Mouse (Mus musculus): ENCODE measurements around the gene Myh7.
"Not testable (repeated sequence)": the region's sequence is repeated elsewhere in the genome, so short reads cannot be mapped to it uniquely, and the experiment has no call there.

Myh7 gene

DNA sequence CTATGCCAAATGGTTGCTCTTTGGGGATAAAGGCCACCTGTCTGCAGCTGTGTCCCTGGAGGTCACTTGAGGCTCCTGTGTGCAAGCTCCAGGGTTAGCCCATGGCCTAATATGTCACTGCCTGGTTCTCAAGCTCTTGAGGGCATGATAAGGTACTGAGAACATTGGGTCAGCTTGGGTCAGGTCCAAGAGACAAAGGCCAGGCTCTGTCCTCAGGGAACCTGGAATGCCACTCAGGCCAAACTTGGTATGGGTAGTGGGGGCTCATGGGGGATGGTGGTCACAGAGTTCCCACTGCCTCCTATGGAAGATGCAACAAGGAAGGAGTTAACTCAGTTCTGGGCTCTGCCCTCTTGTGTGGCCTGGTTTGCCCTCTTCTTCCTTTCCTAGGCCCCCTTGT lies 26.1 kb downstream of the Myh7 start:
- DNase-seq (ENCODE audit: low read depth, low spot score): no peak

GRCm38 (mm10) chr14:54967874-54968273 lies 26.6 kb downstream of the Myh7 start:
- no peak for DNase-seq (ENCODE audit: low read depth, low spot score)

GRCm38 (mm10) chr14:54966320-54966977 lies 28.0 kb downstream of the Myh7 start, which contains the start of gene Myh6:
Gene Myh6, minus strand, starts transcription at chr14:54966927.
- no peak for DNase-seq (ENCODE audit: low read depth, low spot score)

DNA sequence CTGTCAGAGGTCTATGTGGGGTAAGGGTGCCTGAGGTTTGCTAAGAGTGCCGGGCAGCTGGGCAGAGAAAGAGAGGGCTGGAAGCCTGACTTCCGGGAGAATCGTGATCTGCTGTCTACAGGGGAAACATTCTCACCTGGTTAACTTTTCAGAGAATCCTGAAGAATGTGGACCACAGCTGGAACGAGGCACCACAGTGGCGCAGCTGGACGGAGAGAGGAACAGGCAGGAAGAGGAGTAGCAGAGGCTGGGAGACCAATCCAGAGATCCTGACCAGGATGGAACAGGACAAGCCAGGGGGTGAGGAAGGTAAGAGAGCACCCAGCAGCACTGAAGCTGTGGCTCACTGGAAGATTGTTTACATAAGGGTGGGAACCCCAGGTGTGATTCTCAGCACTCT lies 28.8 kb downstream of the Myh7 start:
- no peak for DNase-seq (ENCODE audit: low read depth, low spot score)

- no peak for DNase-seq (ENCODE audit: low read depth, low spot score)
Measured at GRCm38 (mm10) chr14:54965044-54965443, 29.4 kb downstream of the Myh7 start.

- DNase-seq (ENCODE audit: low read depth, low spot score): no peak
Measured at GRCm38 (mm10) chr14:54963727-54964126, 30.7 kb downstream of the Myh7 start.

DNA sequence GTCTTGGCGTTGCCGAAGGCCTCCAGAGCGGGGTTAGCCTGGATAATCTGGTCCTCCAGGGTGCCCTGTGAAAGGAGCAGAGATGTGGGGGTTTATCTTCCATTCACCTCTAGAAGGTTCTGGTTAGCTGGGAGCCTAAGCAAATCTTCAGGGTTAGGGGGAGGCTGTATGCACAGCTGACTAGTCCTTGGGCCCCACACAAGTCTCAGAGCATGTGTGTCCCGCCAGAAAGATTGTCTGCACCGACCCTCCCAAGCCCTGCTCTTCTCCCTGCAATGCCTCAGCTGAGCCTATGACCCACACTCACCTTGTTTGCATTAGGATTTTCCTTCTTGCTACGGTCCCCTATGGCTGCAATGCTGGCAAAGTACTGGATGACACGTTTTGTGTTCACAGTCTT lies 31.7 kb downstream of the Myh7 start:
- DNase-seq (ENCODE audit: low read depth, low spot score): no peak

DNA sequence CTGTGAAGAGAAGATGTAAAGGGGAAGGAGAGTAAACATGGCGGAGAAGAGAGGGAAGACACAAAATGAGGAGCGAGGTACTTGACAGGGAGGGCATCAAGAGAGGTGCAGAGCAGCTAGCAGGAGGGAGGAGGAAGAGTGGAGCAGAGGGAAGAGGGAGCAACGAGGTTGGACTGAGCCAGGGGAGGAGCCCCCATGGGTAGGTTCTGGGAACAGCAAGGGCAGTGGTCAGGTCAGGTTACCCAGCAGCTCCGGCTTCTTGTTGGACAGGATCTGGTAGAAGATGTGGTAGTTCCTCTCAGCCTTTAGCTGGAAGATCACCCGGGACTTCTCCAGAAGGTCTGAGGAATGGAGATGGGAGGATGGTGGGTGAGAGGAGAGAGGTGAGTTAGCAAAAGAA lies 32.9 kb downstream of the Myh7 start:
- DNase-seq (ENCODE audit: low read depth, low spot score): no peak

DNA sequence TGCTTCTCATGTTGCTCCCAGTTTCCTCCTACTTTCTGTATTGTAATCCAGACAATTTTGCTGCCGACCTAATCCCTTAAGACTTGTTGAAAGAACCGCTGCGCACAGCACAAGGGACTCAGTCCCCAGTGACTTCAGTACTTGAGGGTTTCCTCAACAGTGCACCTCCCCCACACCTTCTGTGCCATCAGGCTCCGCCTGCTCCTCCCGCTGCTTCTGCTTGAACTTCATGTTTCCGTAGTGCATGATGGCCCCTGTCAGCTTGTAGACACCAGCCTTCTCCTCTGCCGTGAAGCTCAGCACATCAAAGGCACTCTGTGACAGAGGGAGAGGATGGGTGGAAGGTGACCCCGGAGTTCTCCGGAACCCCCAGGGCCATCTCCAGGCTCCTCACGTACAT lies 33.7 kb downstream of the Myh7 start:
- no peak for DNase-seq (ENCODE audit: low read depth, low spot score)

GRCm38 (mm10) chr14:54959853-54960613 lies 34.4 kb downstream of the Myh7 start:
- not testable (repeated sequence) for DNase-seq (ENCODE audit: low read depth, low spot score)

- no peak for DNase-seq (ENCODE audit: low read depth, low spot score)
Measured at GRCm38 (mm10) chr14:54959197-54959596, 35.2 kb downstream of the Myh7 start.

DNA sequence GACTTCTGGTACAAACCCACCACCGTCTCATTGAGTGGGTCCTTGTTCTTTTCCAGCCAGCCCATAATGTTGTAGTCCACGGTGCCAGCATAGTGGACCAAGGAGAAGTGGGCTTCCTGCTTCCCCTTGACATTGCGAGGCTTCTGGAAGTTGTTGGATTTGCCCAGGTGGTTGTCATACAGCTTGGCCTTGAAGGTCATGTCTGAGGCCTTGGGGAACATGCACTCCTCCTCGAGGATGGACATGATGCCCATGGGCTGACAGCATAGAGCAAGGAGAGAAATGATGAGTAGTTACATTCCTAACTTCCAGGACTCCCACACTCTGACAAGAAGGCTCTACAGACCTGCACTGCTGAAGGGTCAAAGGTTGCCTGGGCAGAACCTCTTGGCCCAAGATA lies 35.9 kb downstream of the Myh7 start:
- no peak for DNase-seq (ENCODE audit: low read depth, low spot score)

- DNase-seq (ENCODE audit: low read depth, low spot score): peak; percentile 90
Measured at GRCm38 (mm10) chr14:54956533-54956932, 37.9 kb downstream of the Myh7 start.

GRCm38 (mm10) chr14:54955481-54955880 lies 38.9 kb downstream of the Myh7 start:
- no peak for DNase-seq (ENCODE audit: low read depth, low spot score)

- no peak for DNase-seq (ENCODE audit: low read depth, low spot score)
Measured at GRCm38 (mm10) chr14:54954474-54954873, 40.0 kb downstream of the Myh7 start.

DNA sequence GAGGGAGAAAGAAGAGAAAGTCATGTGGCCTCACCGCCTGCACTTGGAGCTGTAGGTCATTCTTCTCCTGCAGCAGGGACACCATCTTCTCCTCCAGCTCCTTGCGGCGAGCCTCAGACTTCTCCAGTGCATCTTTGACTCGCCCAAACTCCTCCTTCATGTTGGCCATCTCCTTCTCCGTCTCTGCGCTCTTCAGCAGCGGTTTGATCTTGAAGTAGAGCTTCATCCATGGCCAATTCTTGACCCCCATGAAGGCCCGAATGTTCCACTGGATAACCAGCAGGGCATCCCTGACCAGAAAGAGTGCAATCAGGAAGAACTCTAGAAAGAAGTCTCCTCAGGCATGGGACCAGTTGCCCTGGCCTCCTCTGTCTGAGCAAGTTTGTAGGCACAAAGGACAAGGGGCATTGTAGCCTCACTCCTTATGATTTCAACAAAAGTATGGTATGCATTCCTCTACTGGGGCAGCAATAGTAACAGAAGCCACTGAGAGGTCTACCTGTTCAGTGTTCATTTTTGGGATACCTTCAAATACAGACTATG lies 40.7 kb downstream of the Myh7 start:
- no peak for DNase-seq (ENCODE audit: low read depth, low spot score)

- no peak for DNase-seq (ENCODE audit: low read depth, low spot score)
Measured at GRCm38 (mm10) chr14:54951587-54951986, 42.8 kb downstream of the Myh7 start.

DNA sequence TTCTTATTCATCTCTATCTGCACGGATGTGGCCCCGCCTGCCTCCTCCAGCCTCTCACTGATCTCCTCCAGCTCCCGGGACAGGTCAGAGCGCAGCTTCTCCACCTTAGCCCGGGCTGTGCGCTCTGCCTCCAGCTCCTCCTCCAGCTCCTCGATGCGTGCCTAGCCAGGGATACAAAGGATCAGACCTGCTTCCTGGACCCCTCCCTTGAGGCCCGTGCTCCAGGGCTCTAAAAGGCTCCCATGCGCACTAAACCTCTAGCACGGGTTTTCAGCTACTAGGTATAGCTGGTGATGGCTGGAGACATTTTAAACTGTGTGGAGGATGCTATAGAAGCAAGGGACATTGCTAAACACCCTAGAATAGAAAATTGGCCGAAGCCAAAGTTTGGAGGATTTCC lies 43.9 kb downstream of the Myh7 start:
- DNase-seq (ENCODE audit: low read depth, low spot score): no peak

- no peak for DNase-seq (ENCODE audit: low read depth, low spot score)
Measured at GRCm38 (mm10) chr14:54948781-54949180, 45.6 kb downstream of the Myh7 start.

DNA sequence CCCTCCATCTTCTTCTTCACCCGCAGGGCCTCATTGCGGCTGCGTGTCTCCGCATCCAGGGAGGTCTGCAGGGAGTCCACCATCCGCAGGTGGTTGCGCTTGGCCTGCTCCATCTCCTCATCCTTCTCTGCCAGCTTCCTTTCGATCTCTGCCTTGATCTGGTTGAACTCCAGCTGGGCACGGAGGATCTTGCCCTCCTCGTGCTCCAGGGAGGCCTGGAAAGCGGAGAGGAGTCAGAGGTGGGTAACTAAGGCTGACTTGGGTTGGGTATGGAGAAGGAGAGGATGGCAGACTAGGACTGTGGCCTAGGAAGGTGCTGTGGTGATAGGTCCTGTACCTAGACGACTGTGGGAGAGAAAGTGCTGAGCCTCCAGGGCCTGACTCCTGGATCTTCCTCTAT lies 47.4 kb downstream of the Myh7 start:
- not testable (repeated sequence) for DNase-seq (ENCODE audit: low read depth, low spot score)

GRCm38 (mm10) chr14:54945975-54946704 lies 48.3 kb downstream of the Myh7 start:
- DNase-seq (ENCODE audit: low read depth, low spot score): no peak

DNA sequence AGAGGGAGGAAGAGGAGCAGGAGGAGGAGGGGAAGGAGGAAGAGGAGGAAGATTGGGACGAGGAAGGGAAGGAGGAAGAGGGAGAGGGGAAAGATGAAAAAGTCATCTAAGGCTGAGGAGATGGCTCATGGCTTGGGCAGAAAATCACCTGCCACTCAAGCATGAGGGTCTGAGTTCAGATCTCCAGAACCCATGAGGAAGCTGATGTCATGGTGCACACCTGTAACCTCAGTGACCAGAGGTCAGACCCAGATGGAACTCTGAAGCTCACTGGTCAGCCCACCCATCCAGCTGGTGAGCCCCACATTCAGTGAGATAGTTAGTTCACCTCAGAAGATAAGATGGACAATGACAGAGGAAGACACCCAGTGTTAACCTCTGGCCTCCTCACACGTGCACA lies 49.5 kb downstream of the Myh7 start:
- no peak for DNase-seq (ENCODE audit: low read depth, low spot score)

Measured in R1 (cell line).